Mouse (Mus musculus): ENCODE measurements around the gene Otop2.

DNA sequence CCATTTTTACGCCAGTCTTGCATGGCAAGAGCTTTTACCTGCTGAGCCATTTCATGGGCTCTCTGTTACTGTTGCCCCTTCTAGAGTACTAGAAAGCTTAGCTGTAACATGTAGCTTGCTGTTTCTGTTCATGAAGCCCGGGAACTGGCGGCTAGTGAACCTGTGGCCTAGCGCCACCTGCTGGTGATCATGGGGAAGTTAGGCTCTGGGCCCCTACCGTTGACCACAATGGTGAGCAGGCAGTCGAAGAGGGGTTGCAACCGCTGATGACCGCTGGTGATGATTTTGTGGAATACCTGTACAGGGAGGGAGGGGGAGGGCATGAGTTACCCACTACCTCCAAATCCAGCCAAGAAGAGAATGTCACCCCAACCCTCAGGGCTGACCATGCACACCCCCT lies 47.2 kb downstream of the Otop2 start:
- TF ChIP-seq CTCF (IDR thresholded peaks at IDR 0.05; ENCODE audit: low read depth) = peak; percentile 98
- no peak for TF ChIP-seq EP300 (IDR thresholded peaks at IDR 0.05; ENCODE audit: low read depth)
